Mouse (Mus musculus) embryonic facial prominence, embryonic 14.5 days (tissue): ENCODE measurements at regions not wholly inside any gene's neighbourhood (a gene's known extent, or its start where the extent isn't known, plus 50 kb on each side); places are given as distances from the start of the nearest gene placed in this dataset.
"Not testable (repeated sequence)": the region's sequence is repeated elsewhere in the genome, so short reads cannot be mapped to it uniquely, and the experiment has no call there.

Experiments used
- ATAC-seq: fragments of 200-750 bp; cut with Nextera tagmentation; 2 replicates; pipeline ENCODE4 v1.8.0; 2017; ENCODE audit warnings: low read depth, moderate number of reproducible peaks, moderate TSS enrichment
- DNase-seq: peaks from one replicate; pipeline ENCODE4 v3.0.0-alpha.2; 2015; ENCODE audit warnings: low spot score
- H3K27ac ChIP-seq: fragments of 300-500 bp; sonication (generic); replicated peaks from 2 replicates; pipeline ENCODE4 v1.5.1; 2014; ENCODE audit warnings: low read depth, mild to moderate bottlenecking, low read length, moderate library complexity
- H3K27me3 ChIP-seq: fragments of 300-500 bp; sonication (generic); replicated peaks from 2 replicates; pipeline ENCODE4 v1.6.1; 2014; ENCODE audit warnings: low read length; ENCODE audit not compliant: control insufficient read depth, insufficient read depth
- H3K36me3 ChIP-seq: fragments of 300-500 bp; sonication (generic); 2 replicates; pipeline ENCODE4 v1.6.1; 2014; ENCODE audit warnings: low read length, mixed read lengths; ENCODE audit not compliant: control insufficient read depth, insufficient read depth
- H3K4me1 ChIP-seq: fragments of 300-500 bp; sonication (generic); 2 replicates; pipeline ENCODE4 v1.6.1; 2014; ENCODE audit warnings: antibody characterized with exemption, low read length; ENCODE audit not compliant: control insufficient read depth, insufficient read depth
- H3K4me2 ChIP-seq: fragments of 300-500 bp; sonication (generic); 2 replicates; pipeline ENCODE4 v1.6.1; 2014; ENCODE audit warnings: low read depth, mild to moderate bottlenecking, low read length, moderate library complexity, mixed read lengths
- H3K4me3 ChIP-seq: fragments of 300-500 bp; sonication (generic); 2 replicates; pipeline ENCODE4 v1.5.1; 2014; ENCODE audit warnings: low read depth, mild to moderate bottlenecking, low read length
- H3K9ac ChIP-seq: fragments of 300-500 bp; sonication (generic); 2 replicates; pipeline ENCODE4 v1.6.1; 2014; ENCODE audit warnings: low read depth, mild to moderate bottlenecking, low read length, moderate library complexity, mixed read lengths
- H3K9me3 ChIP-seq: fragments of 300-500 bp; sonication (generic); 2 replicates; pipeline ENCODE4 v1.6.1; 2016; ENCODE audit warnings: low read length; ENCODE audit not compliant: control insufficient read depth
- WGBS: fragments of 180-500 bp; shearing (Covaris S2); extraction: QIAGEN DNeasy Blood & Tissue Kit; methylation state at CpG from one replicate; pipeline ENCODE4 v1.1.7; 2014; 5-methylcytosine and 5-hydroxymethylcytosine counted together

GRCm38 (mm10) chr14:89642836-89643235 lies 1171.6 kb upstream of the Pcdh20 start:
- Histone ChIP-seq H3K9me3 (no peaks in the 10 kb centered on the region), H3K27me3 (no peaks in the 10 kb centered on the region), H3K4me3 (no peak overlapping the region), H3K9ac (no peak overlapping the region), H3K4me1 (no peaks in the 10 kb centered on the region), H3K4me2 (no peak overlapping the region), H3K36me3 (no peaks in the 10 kb centered on the region), H3K27ac (no peak overlapping the region)
- DNase-seq: no peak
- 81% methylated on average over 6 of the region's 6 CpGs for WGBS
- ATAC-seq: no peak

GRCm38 (mm10) chr14:89639322-89639721 lies 1168.1 kb upstream of the Pcdh20 start:
- DNase-seq (peak; percentile 13), ATAC-seq (no peak)
- no peak overlapping the region for H3K4me2 ChIP-seq
- no peak overlapping the region for H3K27ac ChIP-seq
- H3K36me3 ChIP-seq: no peaks in the 10 kb centered on the region
- WGBS: 74% methylated on average over 6 of the region's 6 CpGs
- no peaks in the 10 kb centered on the region for H3K9me3 ChIP-seq
- no peak overlapping the region for H3K9ac ChIP-seq
- H3K4me3 ChIP-seq: no peak overlapping the region
- no peaks in the 10 kb centered on the region for H3K4me1 ChIP-seq
- no peaks in the 10 kb centered on the region for H3K27me3 ChIP-seq

GRCm38 (mm10) chr14:89636689-89637088 lies 1165.5 kb upstream of the Pcdh20 start:
- Histone ChIP-seq H3K4me1 (no peaks in the 10 kb centered on the region), H3K9ac (no peak overlapping the region), H3K27me3 (no peaks in the 10 kb centered on the region), H3K9me3 (no peaks in the 10 kb centered on the region), H3K4me2 (no peak overlapping the region), H3K27ac (no peak overlapping the region), H3K4me3 (no peak overlapping the region), H3K36me3 (no peaks in the 10 kb centered on the region)
- no peak for DNase-seq
- WGBS: 59% methylated on average over 2 of the region's 2 CpGs
- no peak for ATAC-seq

- Histone ChIP-seq H3K27ac (no peak overlapping the region), H3K4me1 (no peaks in the 10 kb centered on the region), H3K9ac (no peak overlapping the region), H3K4me3 (no peak overlapping the region), H3K4me2 (no peak overlapping the region), H3K36me3 (no peaks in the 10 kb centered on the region), H3K27me3 (no peaks in the 10 kb centered on the region), H3K9me3 (no peaks in the 10 kb centered on the region)
- peak; percentile 47 for DNase-seq
- ATAC-seq: peak; percentile 41; the same call in 1 of the 2 replicates
- WGBS: 51% methylated on average over 1 of the region's 1 CpGs
Observed at GRCm38 (mm10) chr14:89634559-89635124, 1163.4 kb upstream of the Pcdh20 start.

- Histone ChIP-seq H3K4me2 (no peak overlapping the region), H3K4me3 (no peak overlapping the region), H3K27ac (no peak overlapping the region), H3K27me3 (no peaks in the 10 kb centered on the region), H3K9me3 (no peaks in the 10 kb centered on the region), H3K4me1 (no peaks in the 10 kb centered on the region), H3K9ac (no peak overlapping the region), H3K36me3 (no peaks in the 10 kb centered on the region)
- WGBS: 92% methylated on average over 1 of the region's 1 CpGs
- ATAC-seq (no peak), DNase-seq (no peak)
Observed at GRCm38 (mm10) chr14:89633654-89634053, 1162.5 kb upstream of the Pcdh20 start.

- H3K36me3 ChIP-seq: no peaks in the 10 kb centered on the region
- H3K4me2 ChIP-seq: no peak overlapping the region
- H3K9ac ChIP-seq: no peak overlapping the region
- H3K27ac ChIP-seq: no peak overlapping the region
- H3K4me3 ChIP-seq: no peak overlapping the region
- H3K4me1 ChIP-seq: no peaks in the 10 kb centered on the region
- no peaks in the 10 kb centered on the region for H3K27me3 ChIP-seq
- H3K9me3 ChIP-seq: no peaks in the 10 kb centered on the region
- ATAC-seq (no peak), DNase-seq (no peak)
- 63% methylated on average over 2 of the region's 2 CpGs for WGBS
Observed at GRCm38 (mm10) chr14:89610670-89611069, 1139.5 kb upstream of the Pcdh20 start.

GRCm38 (mm10) chr14:89609666-89610448 lies 1138.7 kb upstream of the Pcdh20 start:
- H3K27me3 ChIP-seq, DNase-seq, H3K27ac ChIP-seq, H3K4me2 ChIP-seq, H3K9ac ChIP-seq, ATAC-seq, H3K4me3 ChIP-seq, H3K4me1 ChIP-seq, H3K36me3 ChIP-seq, H3K9me3 ChIP-seq: not testable (repeated sequence)
- WGBS: 51% methylated on average over 9 of the region's 10 CpGs

- ATAC-seq (no peak), DNase-seq (no peak)
- H3K9ac ChIP-seq: no peak overlapping the region
- no peaks in the 10 kb centered on the region for H3K27me3 ChIP-seq
- no peaks in the 10 kb centered on the region for H3K36me3 ChIP-seq
- H3K4me1 ChIP-seq: no peaks in the 10 kb centered on the region
- H3K4me2 ChIP-seq: no peak overlapping the region
- H3K9me3 ChIP-seq: no peaks in the 10 kb centered on the region
- 69% methylated on average over 1 of the region's 1 CpGs for WGBS
- no peak overlapping the region for H3K27ac ChIP-seq
- no peak overlapping the region for H3K4me3 ChIP-seq
Observed at GRCm38 (mm10) chr14:89607550-89607949, 1136.4 kb upstream of the Pcdh20 start.

GRCm38 (mm10) chr14:89597812-89598211 lies 1126.6 kb upstream of the Pcdh20 start:
- H3K4me1 ChIP-seq: no peaks in the 10 kb centered on the region
- no peak overlapping the region for H3K9ac ChIP-seq
- no peaks in the 10 kb centered on the region for H3K9me3 ChIP-seq
- H3K4me3 ChIP-seq: no peak overlapping the region
- ATAC-seq (no peak), DNase-seq (no peak)
- no peaks in the 10 kb centered on the region for H3K36me3 ChIP-seq
- H3K27ac ChIP-seq: no peak overlapping the region
- no peaks in the 10 kb centered on the region for H3K27me3 ChIP-seq
- H3K4me2 ChIP-seq: no peak overlapping the region
- WGBS: 52% methylated on average over 1 of the region's 1 CpGs
